Mouse (Mus musculus) G1E (cell line): ENCODE data around the gene Tmem161a. TPM values are rescaled to one million over a fixed set of nuclear protein-coding genes. Genes with fewer than 3 reads are reported as not detected.

ENCODE experiments used
- ATAC-seq: 2 replicates; pipeline ENCODE4 v1.8.0; 2016; ENCODE audit warnings: mild to moderate bottlenecking; ENCODE audit not compliant: insufficient number of reproducible peaks, poor library complexity, low FRiP score, severe bottlenecking; ENCODE audit errors: extremely low read depth
- DNase-seq: peaks from one replicate; pipeline ENCODE4 v3.0.0; 2012; ENCODE audit warnings: low spot score
- H3K27me3 ChIP-seq: 2 replicates; pipeline ENCODE4 v1.6.1; 2012; ENCODE audit warnings: mild to moderate bottlenecking, low read length, inconsistent platforms; ENCODE audit not compliant: insufficient read depth
- H3K36me3 ChIP-seq: replicated peaks from 2 replicates; pipeline ENCODE3; 2012; ENCODE audit warnings: mild to moderate bottlenecking, inconsistent platforms
- H3K4me1 ChIP-seq: 2 replicates; pipeline ENCODE4 v1.6.1; 2012; ENCODE audit warnings: low read depth, low read length, inconsistent platforms, mixed read lengths; ENCODE audit not compliant: insufficient read depth
- H3K4me3 ChIP-seq: 2 replicates; pipeline ENCODE4 v1.5.1; 2012; ENCODE audit warnings: low read depth, mild to moderate bottlenecking, inconsistent platforms, low read length, moderate library complexity, mixed read lengths
- H3K9me3 ChIP-seq: replicated peaks from 2 replicates; pipeline ENCODE4 v1.6.1; 2012; ENCODE audit warnings: inconsistent platforms
- CTCF ChIP-seq: IDR thresholded peaks from 2 replicates; pipeline ENCODE4 v1.5.1; 2012; ENCODE audit warnings: low read depth, low read length, inconsistent platforms, mixed read lengths
- GATA1 ChIP-seq: IDR thresholded peaks from 2 replicates; pipeline ENCODE4 v1.6.1; 2012; ENCODE audit warnings: borderline replicate concordance, low read length, inconsistent platforms, mixed read lengths
- GATA2 ChIP-seq: IDR thresholded peaks from 2 replicates; pipeline ENCODE4 v1.6.1; 2012; ENCODE audit warnings: low read depth, low read length, inconsistent platforms, borderline replicate concordance
- POLR2AphosphoS5 ChIP-seq: IDR thresholded peaks from 2 replicates; pipeline ENCODE4 v1.6.1; 2012; ENCODE audit warnings: low read depth, low read length, inconsistent platforms; ENCODE audit not compliant: insufficient replicate concordance
- TAL1 ChIP-seq: conservative IDR thresholded peaks from 2 replicates; pipeline ENCODE4 v1.6.1; 2012; ENCODE audit warnings: low read depth, low read length, inconsistent platforms, mixed read lengths
- polyA plus RNA-seq: library from polyadenylated mRNA; stranded (reverse); fragments of >175 nt; gene quantifications from 2 replicates; pipeline ENCODE4 v1.2.3, GENCODE M21; 2012
- total RNA-seq, 2 experiments: library from RNA; stranded (forward) in 1 of 2; stranded (reverse) in 1 of 2; fragments of 200-1000 nt in 1 of 2; fragments of >200 nt in 1 of 2; fragmentation: Nextera tagmentation in 1 of 2; gene quantifications; 2 replicates each; pipeline ENCODE4 v1.2.3; 2014 to 2017

Tmem161a gene
- total and polyA plus RNA-seq, 3 experiments, result 15.8 to 119 (median 22.0) TPM

DNA sequence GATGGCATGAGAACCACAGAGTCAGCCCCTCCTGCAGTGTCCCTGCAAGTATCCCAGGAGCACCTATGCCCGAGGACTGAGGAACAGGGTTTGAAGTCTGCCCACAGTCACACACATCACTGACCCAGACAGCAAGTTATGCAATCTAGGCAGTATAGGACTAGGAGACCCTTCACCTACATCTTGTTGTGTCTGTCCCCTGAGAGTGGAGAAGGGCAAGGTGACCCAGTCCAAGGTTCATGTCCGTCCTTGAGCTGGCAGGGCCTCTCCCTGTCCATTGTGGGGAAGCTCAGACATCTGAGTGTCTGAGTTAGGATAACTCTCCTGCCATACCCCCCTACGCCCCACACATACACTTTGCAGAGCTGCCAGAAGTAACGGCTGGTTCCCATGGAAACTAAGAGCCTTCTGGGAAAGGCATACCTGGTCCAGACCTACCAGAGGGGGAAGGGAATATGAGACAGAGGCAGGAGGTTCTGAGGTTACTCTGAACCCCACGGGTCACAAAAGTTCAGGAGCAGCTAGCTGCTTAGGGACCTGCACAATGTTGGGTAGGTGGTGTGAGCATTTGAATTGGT, 47.0 kb downstream of the Tmem161a start:
- DNase-seq (no peak), ATAC-seq (no peak)
- Histone ChIP-seq H3K27me3 (peaks cover 6% of the 10 kb centered on the region), H3K4me3 (no peak overlapping the region), H3K36me3 (peaks cover 46% of the 10 kb centered on the region), H3K4me1 (peaks cover 12% of the 10 kb centered on the region), H3K9me3 (no peaks in the 10 kb centered on the region)
- no peak for TF ChIP-seq TAL1
- TF ChIP-seq CTCF, result no peak
- no peak for TF ChIP-seq GATA2
- no peak for TF ChIP-seq POLR2AphosphoS5
- TF ChIP-seq GATA1, result no peak

- no peak for ATAC-seq
- H3K9me3 ChIP-seq, result no peaks in the 10 kb centered on the region
- TF ChIP-seq CTCF (no peak), GATA2 (no peak), GATA1 (no peak), POLR2AphosphoS5 (no peak), TAL1 (no peak)
- H3K27me3 ChIP-seq, result peaks cover 6% of the 10 kb centered on the region
- no peak for DNase-seq
- H3K36me3 ChIP-seq, result peaks cover 58% of the 10 kb centered on the region
- H3K4me3 ChIP-seq, result no peak overlapping the region
- peaks cover 4% of the 10 kb centered on the region; the same call in 1 of the 2 replicates for H3K4me1 ChIP-seq
These were observed 48.2 kb downstream of the Tmem161a start for GRCm38 (mm10) chr8:70220236-70220840.

DNA sequence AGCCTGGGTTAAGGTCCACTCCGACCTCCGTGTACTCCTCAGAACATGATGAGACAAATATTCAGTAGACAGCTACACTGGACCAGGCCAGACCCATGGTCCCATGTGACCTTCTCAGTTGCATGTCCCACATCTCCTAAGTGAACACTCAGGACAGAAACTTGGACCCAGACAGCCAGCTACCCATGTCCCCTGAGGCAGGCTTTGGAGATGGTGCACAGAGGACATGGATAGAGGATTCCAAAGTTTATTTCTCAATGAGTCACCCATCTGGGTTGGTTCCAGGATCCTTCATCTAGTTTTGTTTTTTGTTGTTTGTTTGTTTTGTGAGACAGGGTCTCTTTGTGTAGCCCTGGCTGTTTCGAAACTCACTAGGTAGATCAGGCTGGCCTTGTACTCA, 48.8 kb downstream of the Tmem161a start:
- TF ChIP-seq POLR2AphosphoS5 (no peak), GATA1 (no peak), CTCF (no peak), GATA2 (no peak)
- H3K9me3 ChIP-seq, result no peaks in the 10 kb centered on the region
- no peak for ATAC-seq
- H3K4me1 ChIP-seq, result peaks cover 4% of the 10 kb centered on the region; the same call in 1 of the 2 replicates
- no peak overlapping the region for H3K4me3 ChIP-seq
- H3K36me3 ChIP-seq, result peaks cover 64% of the 10 kb centered on the region
- no peak for DNase-seq
- peaks cover 6% of the 10 kb centered on the region for H3K27me3 ChIP-seq

DNA sequence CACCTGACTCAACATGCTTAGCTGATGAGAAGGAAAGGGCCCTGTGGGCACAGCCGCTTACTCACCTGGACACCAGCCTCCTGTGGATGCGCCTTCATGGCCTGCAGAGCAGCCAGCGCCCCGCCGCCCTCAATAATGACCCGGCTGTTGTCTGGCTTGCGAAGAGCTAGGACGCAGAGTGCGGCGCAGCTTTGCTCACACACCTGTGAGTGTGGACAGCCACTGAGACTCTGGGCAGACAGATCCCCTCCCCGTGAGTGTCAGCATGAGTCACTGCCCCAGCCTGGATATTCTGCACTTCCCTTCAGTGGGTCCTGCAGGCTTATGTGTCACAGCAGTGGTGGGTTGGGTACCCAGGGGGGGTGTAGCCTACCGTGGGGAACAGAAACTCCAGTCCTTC, 49.9 kb downstream of the Tmem161a start:
- no peak overlapping the region for H3K4me3 ChIP-seq
- no peak for TF ChIP-seq POLR2AphosphoS5
- TF ChIP-seq GATA2, result no peak
- TF ChIP-seq CTCF, result no peak
- TF ChIP-seq GATA1, result no peak
- TF ChIP-seq TAL1, result no peak
- H3K9me3 ChIP-seq, result no peaks in the 10 kb centered on the region
- H3K27me3 ChIP-seq, result peaks cover 6% of the 10 kb centered on the region
- ATAC-seq (no peak), DNase-seq (no peak)
- H3K4me1 ChIP-seq, result peaks cover 4% of the 10 kb centered on the region; the same call in 1 of the 2 replicates
- peaks cover 67% of the 10 kb centered on the region for H3K36me3 ChIP-seq

GRCm38 (mm10) chr8:70223341-70223740, 51.2 kb downstream of the Tmem161a start:
- Histone ChIP-seq H3K36me3 (peaks cover 80% of the 10 kb centered on the region), H3K4me3 (no peak overlapping the region), H3K4me1 (peaks cover 4% of the 10 kb centered on the region; the same call in 1 of the 2 replicates), H3K27me3 (peaks cover 3% of the 10 kb centered on the region; the same call in 1 of the 2 replicates), H3K9me3 (no peaks in the 10 kb centered on the region)
- no peak for ATAC-seq
- no peak for DNase-seq
- TF ChIP-seq CTCF, result no peak

DNA sequence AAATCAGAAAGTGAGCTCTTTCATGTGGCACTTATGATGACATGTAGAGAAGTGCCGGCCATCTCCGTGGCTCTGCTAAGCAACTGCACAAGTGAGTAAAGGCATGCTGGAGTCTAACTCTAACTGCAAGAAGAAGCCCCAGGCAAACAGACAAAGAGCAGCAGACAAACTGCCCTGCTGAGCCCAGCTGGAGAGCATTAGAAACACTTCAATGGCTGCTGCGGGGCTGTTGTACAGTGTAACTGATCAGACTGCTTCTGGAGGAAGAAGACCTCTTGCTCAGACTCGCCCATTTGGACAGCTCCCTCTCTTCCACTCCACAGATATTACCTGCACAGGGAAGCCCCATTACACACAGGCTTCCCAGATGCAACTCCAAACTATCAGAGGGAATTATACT, 55.8 kb downstream of the Tmem161a start:
- TF ChIP-seq GATA2 (no peak), POLR2AphosphoS5 (no peak), CTCF (no peak), GATA1 (no peak), TAL1 (no peak)
- peaks cover 75% of the 10 kb centered on the region for H3K36me3 ChIP-seq
- no peaks in the 10 kb centered on the region for H3K9me3 ChIP-seq
- no peak overlapping the region for H3K4me3 ChIP-seq
- DNase-seq (no peak), ATAC-seq (no peak)
- H3K27me3 ChIP-seq, result no peaks in the 10 kb centered on the region; the same call in 1 of the 2 replicates
- H3K4me1 ChIP-seq, result peaks cover 14% of the 10 kb centered on the region
